Mouse (Mus musculus) brain, embryonic 18.5 days (tissue): ENCODE measurements at regions not wholly inside any gene's neighbourhood (a gene's known extent, or its start where the extent isn't known, plus 50 kb on each side); places are given as distances from the start of the nearest gene placed in this dataset.
"Not testable (repeated sequence)": the region's sequence is repeated elsewhere in the genome, so short reads cannot be mapped to it uniquely, and the experiment has no call there.

Experiments used
- DNase-seq: peaks from one replicate; pipeline ENCODE4 v3.0.0-alpha.2; 2012; ENCODE audit warnings: low read depth, low spot score

GRCm38 (mm10) chr7:73608070-73608803, 66.6 kb upstream of the Chd2 start:
- no peak for DNase-seq

- DNase-seq, result no peak
These were observed 65.9 kb upstream of the Chd2 start for GRCm38 (mm10) chr7:73607450-73608005.

GRCm38 (mm10) chr7:73606677-73607449, 65.2 kb upstream of the Chd2 start:
- DNase-seq, result peak; percentile 90

GRCm38 (mm10) chr7:73604597-73604996, 63.0 kb upstream of the Chd2 start:
- no peak for DNase-seq

GRCm38 (mm10) chr7:73602815-73603551, 61.4 kb upstream of the Chd2 start:
- no peak for DNase-seq

GRCm38 (mm10) chr7:73601336-73601735, 59.7 kb upstream of the Chd2 start:
- DNase-seq, result no peak

- no peak for DNase-seq
These were observed 59.1 kb upstream of the Chd2 start for GRCm38 (mm10) chr7:73600776-73601175.

- not testable (repeated sequence) for DNase-seq
These were observed 58.4 kb upstream of the Chd2 start for GRCm38 (mm10) chr7:73600003-73600385.

GRCm38 (mm10) chr7:73599354-73600002, 57.8 kb upstream of the Chd2 start:
- no peak for DNase-seq

GRCm38 (mm10) chr7:73597968-73598367, 56.3 kb upstream of the Chd2 start:
- no peak for DNase-seq

GRCm38 (mm10) chr7:73596866-73597840, 55.5 kb upstream of the Chd2 start:
- DNase-seq, result no peak

- DNase-seq, result no peak
These were observed 54.8 kb upstream of the Chd2 start for GRCm38 (mm10) chr7:73596415-73596814.

- no peak for DNase-seq
These were observed 54.2 kb upstream of the Chd2 start for GRCm38 (mm10) chr7:73595860-73596259.

GRCm38 (mm10) chr7:73595140-73595825, 53.7 kb upstream of the Chd2 start:
- DNase-seq, result no peak

GRCm38 (mm10) chr7:73594492-73595139, 53.0 kb upstream of the Chd2 start:
- no peak for DNase-seq

GRCm38 (mm10) chr7:73593645-73594385, 52.2 kb upstream of the Chd2 start:
- DNase-seq, result no peak

- no peak for DNase-seq
These were observed 51.2 kb upstream of the Chd2 start for GRCm38 (mm10) chr7:73592857-73593256.
